Comparison of ENCODE assay signal across 26 mouse cellular contexts in genomic region chr4:62075126-62075525, GRCm38 (mm10). TPM values are rescaled to one million over a fixed set of nuclear protein-coding genes. Genes with fewer than 3 reads are reported as not detected.
A peak's percentile ranks its signal among the peaks of the same experiment; 100 is the strongest.
DNase-seq lines count a peak whose midpoint lies in the region; ATAC-seq lines count a peak whose summit lies in the region.
"Had no signal": no experiment of that assay in that cellular context is flagged by ENCODE, and none has a peak within 500 bp of the region (broad histone marks: within the 10 kb centered on the region; RNA-seq: fewer than 3 reads in every experiment).

No protein-coding gene starts in this region.

- no peaks in the 10 kb centered on the region for H3K4me1 ChIP-seq in hindbrain, embryonic 12.5 days

- H3K4me2 ChIP-seq in hindbrain, embryonic 12.5 days (replicated peaks), result no peak overlapping the region

- DNase-seq in ES-CJ7 (ENCODE audit: low read depth, low spot score) (peak; percentile 68), R1 (ENCODE audit: low read depth, low spot score) (peak; percentile 84), ZHBTc4 (ENCODE audit: low read depth, low spot score) (peak; percentile 63)
- DNase-seq in frontal cortex, postnatal 10 days (ENCODE audit: low spot score in 2 of 2), result no peak
- no peak for DNase-seq in left cerebral cortex, adult 11 months (ENCODE audit: low spot score)
- DNase-seq: adrenal gland, adult 2 months; adrenal gland, adult 8-10 months; adrenal gland, postnatal 10 days; adrenal gland, postnatal 14 days; adrenal gland, postnatal 25 days; adrenal gland, postnatal 36 days; B cell, adult 2 months; cerebellum, adult 11 months; cerebellum, adult 11-12 months; cerebellum, adult 18-20 months; cerebellum, adult 2 months; cerebellum, adult 8-10 months; cerebellum, adult 9-10 months had no signal

- no peak for ATAC-seq in hindbrain, embryonic 12.5 days (ENCODE audit: low FRiP score)
- ATAC-seq: activated CD4-positive, CD25-positive, alpha-beta regulatory T cell, adult 4 months; CD4-positive, CD25-positive, alpha-beta regulatory T cell, adult 4 months; Patski had no signal

- H3K9ac ChIP-seq in hindbrain, embryonic 12.5 days, result no peak overlapping the region

- H3K9me3 ChIP-seq in hindbrain, embryonic 12.5 days (replicated peaks), result 0 out of 2 replicates have a peak, but pooled peaks cover 3% of the 10 kb centered on the region

- H3K27ac ChIP-seq in hindbrain, embryonic 12.5 days, result no peak overlapping the region

- no peaks in the 10 kb centered on the region for H3K36me3 ChIP-seq in hindbrain, embryonic 12.5 days
- H3K36me3 ChIP-seq: G1E had no signal

- 69% methylated on average over 3 of the region's 3 CpGs for WGBS in hindbrain, embryonic 12.5 days

- H3K27me3 ChIP-seq in hindbrain, embryonic 12.5 days, result no peaks in the 10 kb centered on the region
- H3K27me3 ChIP-seq: CH12.LX, Patski had no signal

- no peak overlapping the region for H3K4me3 ChIP-seq in hindbrain, embryonic 12.5 days

RNA-seq across cellular contexts. Expression of gene Mup3, which starts 12.0 kb away (rescaled TPM):
- polyA plus RNA-seq in hindbrain, embryonic 12.5 days (2016; fragmentation: Nextera tagmentation; extraction: Ambion mirVana), result not detected in 2 replicates
- polyA plus RNA-seq: activated CD4-positive, CD25-positive, alpha-beta regulatory T cell, adult 4 months; brain, embryonic 14.5 days; C2C12; CD4-positive, CD25-positive, alpha-beta regulatory T cell, adult 4 months; cerebellum, adult 2 months; G1E; Patski had no signal

RNA-seq across cellular contexts. Expression of gene Mup20, which starts 21.2 kb away (rescaled TPM):
- not detected in 2 replicates for polyA plus RNA-seq in hindbrain, embryonic 12.5 days (2016; fragmentation: Nextera tagmentation; extraction: Ambion mirVana)
- polyA plus RNA-seq: activated CD4-positive, CD25-positive, alpha-beta regulatory T cell, adult 4 months; adrenal gland, adult 2 months; brain, embryonic 14.5 days; C2C12; CD4-positive, CD25-positive, alpha-beta regulatory T cell, adult 4 months; cerebellum, adult 2 months; G1E; Patski had no signal

Comparison
In these comparisons a context has a peak if more than half of its experiments do, and no peak if none do; other contexts are left out.
1. DNase-seq: peak in ES-CJ7 (single experiment), R1 (single experiment) and ZHBTc4 (single experiment); none in frontal cortex, postnatal 10 days (0 of 2) and left cerebral cortex, adult 11 months (single experiment).